Mouse (Mus musculus) CH12.LX (cell line): ENCODE results near the gene Ubl4a. TPM values are rescaled to one million over a fixed set of nuclear protein-coding genes. Genes with fewer than 3 reads are reported as not detected.

Source experiments
- CHD1 ChIP-seq: IDR thresholded peaks from 2 replicates; pipeline ENCODE4 v1.6.1; 2012; ENCODE audit warnings: low read depth, low read length, improper control_type of control experiment, inconsistent platforms
- E2F4 ChIP-seq: IDR thresholded peaks from 2 replicates; pipeline ENCODE4 v1.6.1; 2011; ENCODE audit warnings: low read depth, low read length, improper control_type of control experiment; ENCODE audit not compliant: insufficient replicate concordance
- EP300 ChIP-seq: IDR thresholded peaks from 2 replicates; pipeline ENCODE4 v1.6.1; 2011; ENCODE audit warnings: low read length, improper control_type of control experiment
- HCFC1 ChIP-seq: IDR thresholded peaks from 2 replicates; pipeline ENCODE4 v1.6.1; 2012; ENCODE audit warnings: low read depth, mild to moderate bottlenecking, inconsistent platforms, low read length, improper control_type of control experiment
- IRF4 ChIP-seq: IDR thresholded peaks from 2 replicates; pipeline ENCODE4 v1.6.1; 2014; ENCODE audit warnings: low read depth, mild to moderate bottlenecking, inconsistent platforms, low read length, improper control_type of control experiment
- KAT2A ChIP-seq: IDR thresholded peaks from 2 replicates; pipeline ENCODE4 v1.6.1; 2012; ENCODE audit warnings: low read length, improper control_type of control experiment, inconsistent platforms; ENCODE audit not compliant: insufficient replicate concordance
- MEF2A ChIP-seq: IDR thresholded peaks from 2 replicates; pipeline ENCODE4 v1.6.1; 2014; ENCODE audit warnings: low read depth, mild to moderate bottlenecking, inconsistent platforms, low read length, improper control_type of control experiment, borderline replicate concordance
- MXI1 ChIP-seq: IDR thresholded peaks from 2 replicates; pipeline ENCODE4 v1.6.1; 2011; ENCODE audit warnings: mild to moderate bottlenecking, low read depth, low read length, improper control_type of control experiment
- UBTF ChIP-seq: IDR thresholded peaks from 2 replicates; pipeline ENCODE4 v1.6.1; 2012; ENCODE audit warnings: low read depth, mild to moderate bottlenecking, inconsistent platforms, low read length, improper control_type of control experiment, moderate library complexity
- ZMIZ1 ChIP-seq: IDR thresholded peaks from 2 replicates; pipeline ENCODE4 v1.6.1; 2012; ENCODE audit warnings: low read depth, mild to moderate bottlenecking, inconsistent platforms, low read length, improper control_type of control experiment
- polyA plus RNA-seq: library from polyadenylated mRNA; unstranded; fragments of >175 nt; gene quantifications from 2 replicates; pipeline ENCODE4 v1.2.1, GENCODE M21; 2012; ENCODE audit warnings: low read depth; ENCODE audit not compliant: insufficient read length
- total RNA-seq, 2 experiments: library from RNA; depleted of rRNA; stranded (reverse); fragments of 300-350 nt in 1 of 2; fragments of >200 nt in 1 of 2; gene quantifications; 2 replicates each; pipeline ENCODE4 v1.2.3; 2012 to 2014

Gene Ubl4a
- total and polyA plus RNA-seq, 3 experiments: 12.7 to 39.2 (median 19.3) TPM

DNA sequence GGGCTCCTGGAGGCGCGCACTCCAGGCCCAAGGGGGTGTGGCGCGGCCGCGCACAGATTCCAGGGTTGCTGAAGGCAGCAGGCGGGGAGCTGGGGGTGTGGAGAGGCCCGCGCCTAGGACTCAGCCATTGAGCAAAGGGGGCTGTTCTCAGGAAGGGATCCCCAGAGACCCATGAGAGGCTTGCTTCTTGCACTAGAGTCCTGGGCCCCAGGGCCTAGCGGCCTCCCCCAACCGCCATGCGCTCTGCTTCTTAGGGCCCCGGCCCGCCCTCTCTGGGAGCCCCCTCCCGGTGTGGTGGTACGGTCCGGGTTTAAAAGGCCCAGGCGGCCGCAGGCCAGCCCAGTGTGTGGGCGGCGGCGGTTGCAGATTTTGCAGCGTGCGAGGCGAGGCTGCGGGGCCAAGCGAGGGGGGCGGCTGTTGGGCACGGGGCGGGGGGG, 44.3 kb downstream of the Ubl4a start, which contains the start of gene Plxna3 (continued):
- TF ChIP-seq CHD1 (peak; percentile 92; the same call in 1 of the 2 replicates), EP300 (no peak), UBTF (no peak), ZMIZ1 (no peak), MEF2A (no peak), IRF4 (0 out of 2 replicates have a peak, but pooled peaks have one; percentile 14), KAT2A (no peak), MXI1 (peak; percentile 70), HCFC1 (peak; percentile 39; the same call in 1 of the 2 replicates), E2F4 (no peak)

Other genes with a start within 250 kb of the Ubl4a start
Only the 20 nearest of the 21 such genes appear.
- gene Mecp2, start 237.9 kb downstream of the Ubl4a start, total RNA-seq (2012; rRNA removed): 12.0 and 12.3 TPM in 2 replicates
- 9.9 and 12.2 TPM in 2 replicates for gene Mecp2, start 237.9 kb downstream of the Ubl4a start, total RNA-seq (2014; rRNA removed)
- 12.0 and 15.5 TPM in 2 replicates for gene Mecp2, start 237.9 kb downstream of the Ubl4a start, polyA plus RNA-seq
- not detected in 2 replicates for gene Tex28, start 205.4 kb downstream of the Ubl4a start, total RNA-seq (2012; rRNA removed)
- not detected in 2 replicates for gene Tex28, start 205.4 kb downstream of the Ubl4a start, total RNA-seq (2014; rRNA removed)
- gene Tex28, start 205.4 kb downstream of the Ubl4a start, polyA plus RNA-seq: not detected in 2 replicates
- not detected in 2 replicates for gene Tktl1, start 196.0 kb downstream of the Ubl4a start, total RNA-seq (2012; rRNA removed)
- gene Tktl1, start 196.0 kb downstream of the Ubl4a start, total RNA-seq (2014; rRNA removed): not detected in 2 replicates
- gene Tktl1, start 196.0 kb downstream of the Ubl4a start, polyA plus RNA-seq: not detected in 2 replicates
- gene Flna, start 123.4 kb downstream of the Ubl4a start, total RNA-seq (2012; rRNA removed): 78.7 and 82.4 TPM in 2 replicates
- gene Flna, start 123.4 kb downstream of the Ubl4a start, total RNA-seq (2014; rRNA removed): 56.8 and 70.2 TPM in 2 replicates
- 82.6 and 91.6 TPM in 2 replicates for gene Flna, start 123.4 kb downstream of the Ubl4a start, polyA plus RNA-seq
- 65.4 and 65.6 TPM in 2 replicates for gene Emd, start 118.5 kb downstream of the Ubl4a start, total RNA-seq (2012; rRNA removed)
- 80.1 and 99.4 TPM in 2 replicates for gene Emd, start 118.5 kb downstream of the Ubl4a start, total RNA-seq (2014; rRNA removed)
- gene Emd, start 118.5 kb downstream of the Ubl4a start, polyA plus RNA-seq: 73.8 and 132 TPM in 2 replicates
- gene Rpl10, start 102.4 kb downstream of the Ubl4a start, total RNA-seq (2012; rRNA removed): 3,647 and 3,697 TPM in 2 replicates
- 3,137 and 3,420 TPM in 2 replicates for gene Rpl10, start 102.4 kb downstream of the Ubl4a start, total RNA-seq (2014; rRNA removed)
- gene Rpl10, start 102.4 kb downstream of the Ubl4a start, polyA plus RNA-seq: 200 and 459 TPM in 2 replicates
- 31.9 and 40.4 TPM in 2 replicates for gene Taz, start 91.3 kb downstream of the Ubl4a start, total RNA-seq (2012; rRNA removed)
- gene Taz, start 91.3 kb downstream of the Ubl4a start, total RNA-seq (2014; rRNA removed): 29.2 and 31.6 TPM in 2 replicates
- gene Taz, start 91.3 kb downstream of the Ubl4a start, polyA plus RNA-seq: 25.6 and 29.0 TPM in 2 replicates
- gene Dnase1l1, start 90.9 kb downstream of the Ubl4a start, total RNA-seq (2012; rRNA removed): 3.4 and 4.7 TPM in 2 replicates
- gene Dnase1l1, start 90.9 kb downstream of the Ubl4a start, total RNA-seq (2014; rRNA removed): 3.8 and 5.1 TPM in 2 replicates
- gene Dnase1l1, start 90.9 kb downstream of the Ubl4a start, polyA plus RNA-seq: 4.3 and 4.6 TPM in 2 replicates
- 47.2 and 53.8 TPM in 2 replicates for gene Atp6ap1, start 76.1 kb downstream of the Ubl4a start, total RNA-seq (2012; rRNA removed)
- gene Atp6ap1, start 76.1 kb downstream of the Ubl4a start, total RNA-seq (2014; rRNA removed): 52.8 and 53.3 TPM in 2 replicates
- 61.3 and 66.4 TPM in 2 replicates for gene Atp6ap1, start 76.1 kb downstream of the Ubl4a start, polyA plus RNA-seq
- gene Gdi1, start 68.2 kb downstream of the Ubl4a start, total RNA-seq (2012; rRNA removed): 29.6 and 42.7 TPM in 2 replicates
- 32.4 and 37.0 TPM in 2 replicates for gene Gdi1, start 68.2 kb downstream of the Ubl4a start, total RNA-seq (2014; rRNA removed)
- 60.8 and 66.5 TPM in 2 replicates for gene Gdi1, start 68.2 kb downstream of the Ubl4a start, polyA plus RNA-seq
- 26.4 and 30.4 TPM in 2 replicates for gene Fam50a, start 60.2 kb downstream of the Ubl4a start, total RNA-seq (2012; rRNA removed)
- 8.3 TPM in 2 replicates for gene Fam50a, start 60.2 kb downstream of the Ubl4a start, total RNA-seq (2014; rRNA removed)
- 47.0 and 58.4 TPM in 2 replicates for gene Fam50a, start 60.2 kb downstream of the Ubl4a start, polyA plus RNA-seq
- 2.6 and 4.9 TPM in 2 replicates for gene Plxna3, start 44.2 kb downstream of the Ubl4a start, total RNA-seq (2012; rRNA removed)
- 1.4 and 2.0 TPM in 2 replicates for gene Plxna3, start 44.2 kb downstream of the Ubl4a start, total RNA-seq (2014; rRNA removed)
- gene Plxna3, start 44.2 kb downstream of the Ubl4a start, polyA plus RNA-seq: 4.1 and 5.0 TPM in 2 replicates
- gene Lage3, start 19.6 kb downstream of the Ubl4a start, total RNA-seq (2012; rRNA removed): 57.9 and 68.6 TPM in 2 replicates
- 102 and 118 TPM in 2 replicates for gene Lage3, start 19.6 kb downstream of the Ubl4a start, total RNA-seq (2014; rRNA removed)
- 56.8 and 67.4 TPM in 2 replicates for gene Lage3, start 19.6 kb downstream of the Ubl4a start, polyA plus RNA-seq
- 7.4 and 11.6 TPM in 2 replicates for gene Slc10a3, start 131 bp upstream of the Ubl4a start, total RNA-seq (2012; rRNA removed)
- gene Slc10a3, start 131 bp upstream of the Ubl4a start, total RNA-seq (2014; rRNA removed): 14.1 and 14.7 TPM in 2 replicates
- gene Slc10a3, start 131 bp upstream of the Ubl4a start, polyA plus RNA-seq: 11.2 and 12.0 TPM in 2 replicates
- gene Fam3a, start 20.1 kb upstream of the Ubl4a start, total RNA-seq (2012; rRNA removed): 8.7 and 12.5 TPM in 2 replicates
- 7.1 and 7.7 TPM in 2 replicates for gene Fam3a, start 20.1 kb upstream of the Ubl4a start, total RNA-seq (2014; rRNA removed)
- 8.3 and 12.3 TPM in 2 replicates for gene Fam3a, start 20.1 kb upstream of the Ubl4a start, polyA plus RNA-seq
- gene Ikbkg, start 20.1 kb upstream of the Ubl4a start, total RNA-seq (2012; rRNA removed): 37.9 and 40.6 TPM in 2 replicates
- gene Ikbkg, start 20.1 kb upstream of the Ubl4a start, total RNA-seq (2014; rRNA removed): 25.0 and 26.4 TPM in 2 replicates
- gene Ikbkg, start 20.1 kb upstream of the Ubl4a start, polyA plus RNA-seq: 20.5 and 28.3 TPM in 2 replicates
- gene G6pdx, start 56.0 kb upstream of the Ubl4a start, total RNA-seq (2012; rRNA removed): 35.9 and 41.0 TPM in 2 replicates
- 42.3 and 44.0 TPM in 2 replicates for gene G6pdx, start 56.0 kb upstream of the Ubl4a start, total RNA-seq (2014; rRNA removed)
- gene G6pdx, start 56.0 kb upstream of the Ubl4a start, polyA plus RNA-seq: 61.8 and 70.5 TPM in 2 replicates
- gene Gm6880, start 108.2 kb upstream of the Ubl4a start, total RNA-seq (2012; rRNA removed): 0.25 and 0.59 TPM in 2 replicates
- gene Gm6880, start 108.2 kb upstream of the Ubl4a start, total RNA-seq (2014; rRNA removed): not detected in 2 replicates
- not detected in 2 replicates for gene Gm6880, start 108.2 kb upstream of the Ubl4a start, polyA plus RNA-seq
- not detected in 2 replicates for gene Olfr1326-ps1, start 201.7 kb upstream of the Ubl4a start, total RNA-seq (2012; rRNA removed)
- not detected in 2 replicates for gene Olfr1326-ps1, start 201.7 kb upstream of the Ubl4a start, total RNA-seq (2014; rRNA removed)
- not detected in 2 replicates for gene Olfr1326-ps1, start 201.7 kb upstream of the Ubl4a start, polyA plus RNA-seq
- gene Olfr1325, start 219.5 kb upstream of the Ubl4a start, total RNA-seq (2012; rRNA removed): not detected in 2 replicates
- gene Olfr1325, start 219.5 kb upstream of the Ubl4a start, total RNA-seq (2014; rRNA removed): not detected in 2 replicates
- gene Olfr1325, start 219.5 kb upstream of the Ubl4a start, polyA plus RNA-seq: not detected in 2 replicates